Mouse (Mus musculus) small intestine, adult 2 months (tissue): ENCODE measurements around the gene E130208F15Rik. TPM values are rescaled to one million over a fixed set of nuclear protein-coding genes. Genes with fewer than 3 reads are reported as not detected.

Experiments
- H3K27ac ChIP-seq: fragments of 200-500 bp; 2 replicates; pipeline ENCODE4 v1.5.1; 2012; ENCODE audit warnings: low read depth, low read length, control low read depth, inconsistent platforms; ENCODE audit not compliant: insufficient read depth
- H3K27me3 ChIP-seq: fragments of 200-500 bp; 2 replicates; pipeline ENCODE4 v1.6.1; 2012; ENCODE audit warnings: mild to moderate bottlenecking, moderate library complexity, low read length, inconsistent platforms; ENCODE audit not compliant: control insufficient read depth, insufficient read depth
- H3K36me3 ChIP-seq: fragments of 200-500 bp; 2 replicates; pipeline ENCODE4 v1.6.1; 2012; ENCODE audit warnings: mild to moderate bottlenecking, low read length, control low read depth, inconsistent platforms; ENCODE audit not compliant: control insufficient read depth, insufficient read depth
- H3K4me1 ChIP-seq: fragments of 200-500 bp; 2 replicates; pipeline ENCODE4 v1.6.1; 2012; ENCODE audit warnings: low read length, inconsistent platforms, mixed read lengths; ENCODE audit not compliant: control insufficient read depth, insufficient read depth, insufficient read length
- H3K4me3 ChIP-seq: fragments of 200-500 bp; 2 replicates; pipeline ENCODE4 v1.5.1; 2012; ENCODE audit warnings: low read depth, mild to moderate bottlenecking, control low read depth, inconsistent platforms, low read length, moderate library complexity
- CTCF ChIP-seq: fragments of 200-500 bp; IDR thresholded peaks from 2 replicates; pipeline ENCODE4 v1.5.1; 2012; ENCODE audit warnings: low read depth, mild to moderate bottlenecking, control low read depth, inconsistent platforms, low read length, moderate library complexity, mixed read lengths; ENCODE audit not compliant: insufficient replicate concordance, insufficient read length; ENCODE audit errors: extremely low read depth
- POLR2A ChIP-seq: fragments of 200-500 bp; IDR thresholded peaks from 2 replicates; pipeline ENCODE4 v1.6.1; 2012; ENCODE audit warnings: low read depth, mild to moderate bottlenecking, control low read depth, inconsistent platforms, low read length, moderate library complexity
- WGBS: fragments of 180-500 bp; shearing (Covaris S2); methylation state at CpG from one replicate; pipeline ENCODE4 v1.1.7; 2018; 5-methylcytosine and 5-hydroxymethylcytosine counted together
- polyA plus RNA-seq: library from polyadenylated mRNA; depleted of rRNA; stranded (reverse); fragments of >200 nt; gene quantifications from 2 replicates; pipeline ENCODE4 v1.2.3, GENCODE M21; 2012; rRNA removed

Gene E130208F15Rik
- polyA plus RNA-seq, 1 experiment, result 0.63 TPM

DNA sequence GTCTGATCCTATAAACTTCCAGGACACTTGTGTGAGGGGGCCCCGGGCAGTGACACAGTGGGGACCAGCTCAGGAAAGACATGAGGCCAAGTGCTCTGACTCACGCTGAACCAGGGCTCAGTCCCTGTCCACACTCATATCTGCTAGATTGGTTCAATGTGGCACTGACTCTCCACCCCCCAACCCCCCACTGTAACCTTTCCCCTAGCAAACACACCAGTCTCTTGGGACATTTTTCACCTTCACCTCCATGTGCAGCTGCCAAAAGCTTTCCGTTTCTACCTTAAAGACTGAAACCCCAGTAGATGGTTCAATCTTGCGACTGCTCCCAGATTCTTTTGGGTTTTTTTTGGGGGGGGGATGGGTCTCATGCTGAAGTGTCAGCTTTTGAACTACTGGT, 32.5 kb downstream of the E130208F15Rik start:
- no peaks in the 10 kb centered on the region for H3K27me3 ChIP-seq
- 62% methylated on average over 4 of the region's 4 CpGs for WGBS
- H3K4me1 ChIP-seq, result peaks cover 31% of the 10 kb centered on the region

DNA sequence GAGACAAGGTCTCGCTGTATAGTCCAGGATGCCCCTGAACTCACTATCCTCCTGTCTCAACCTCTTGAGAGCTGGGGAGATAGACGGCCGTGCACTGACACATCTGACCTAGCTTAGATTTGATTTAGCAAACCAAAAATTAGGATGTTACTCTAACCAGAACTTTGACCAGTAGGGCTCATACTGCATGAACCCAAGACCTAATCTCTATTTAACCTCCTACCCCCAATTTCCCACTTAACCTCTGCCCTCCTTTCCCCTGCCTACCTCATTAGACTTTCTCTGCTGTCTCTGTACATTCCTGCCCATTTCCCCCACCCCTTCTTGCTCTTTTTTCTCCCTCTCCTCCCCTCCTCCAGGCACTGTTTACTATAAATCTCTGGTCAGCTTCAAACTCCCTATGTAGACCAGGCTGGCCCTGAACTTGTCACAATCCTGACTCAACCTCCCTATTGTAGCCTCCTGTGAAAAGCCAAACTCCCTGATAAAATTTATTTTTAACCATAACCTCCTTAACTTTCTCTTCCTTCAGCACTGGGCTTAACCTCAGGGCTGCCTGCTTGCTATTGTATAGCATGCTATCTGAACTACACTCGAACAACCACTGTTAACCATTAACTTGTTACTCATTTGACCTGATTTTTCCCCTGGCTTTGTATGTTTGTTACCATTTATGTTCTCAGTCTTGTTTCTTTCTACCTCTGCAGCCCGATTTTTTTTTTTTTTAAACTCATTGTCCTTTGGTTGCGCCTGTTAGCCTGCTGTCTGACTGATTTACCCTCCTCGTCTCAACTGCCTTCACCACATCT, 37.0 kb downstream of the E130208F15Rik start:
- peak overlapping the region; percentile 94 for H3K27ac ChIP-seq
- 32% methylated on average over 7 of the region's 7 CpGs for WGBS
- peaks cover 2% of the 10 kb centered on the region; the same call in 1 of the 2 replicates for H3K36me3 ChIP-seq
- peaks cover 26% of the 10 kb centered on the region for H3K4me1 ChIP-seq
- H3K27me3 ChIP-seq, result no peaks in the 10 kb centered on the region
- no peak for TF ChIP-seq POLR2A
- TF ChIP-seq CTCF, result no peak
- peak overlapping the region; percentile 64; the same call in 1 of the 2 replicates for H3K4me3 ChIP-seq

More for the DNA sequence above, 32.5 kb downstream of the E130208F15Rik start:
- no peak overlapping the region for H3K27ac ChIP-seq
- no peak overlapping the region for H3K4me3 ChIP-seq
- H3K36me3 ChIP-seq, result peaks cover 2% of the 10 kb centered on the region; the same call in 1 of the 2 replicates
- no peak for TF ChIP-seq CTCF

DNA sequence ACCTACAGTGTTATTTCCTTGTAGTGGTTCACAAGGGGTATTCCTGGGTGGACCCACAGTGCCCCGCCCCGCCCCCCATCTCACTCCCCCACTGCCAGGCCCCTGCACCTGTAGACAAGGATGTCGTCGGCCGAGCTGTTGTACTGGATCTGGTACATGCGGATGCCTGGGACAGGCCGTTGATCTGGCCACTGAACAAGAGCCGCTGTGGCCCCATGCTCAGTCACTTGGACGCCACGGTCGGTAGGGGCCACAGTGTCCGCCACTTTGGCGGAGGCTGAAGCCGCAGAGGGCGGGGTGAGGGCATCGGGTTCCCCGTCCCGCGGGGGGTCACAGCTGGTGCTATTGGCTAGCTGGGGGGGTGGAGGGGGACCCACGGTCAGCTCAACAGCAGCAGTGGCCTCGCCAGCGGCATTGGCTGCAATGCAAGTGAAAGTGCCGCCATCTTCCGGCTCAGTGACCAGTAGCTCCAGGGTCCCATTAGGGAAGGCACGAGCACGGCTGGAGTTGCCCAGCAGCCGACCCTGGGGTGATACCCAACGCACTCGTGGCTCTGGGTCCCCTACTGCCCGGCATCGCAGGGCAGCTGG, 37.8 kb downstream of the E130208F15Rik start:
- H3K36me3 ChIP-seq, result peaks cover 2% of the 10 kb centered on the region; the same call in 1 of the 2 replicates
- TF ChIP-seq POLR2A (no peak), CTCF (no peak)
- peaks cover 23% of the 10 kb centered on the region for H3K4me1 ChIP-seq
- no peaks in the 10 kb centered on the region for H3K27me3 ChIP-seq
- H3K4me3 ChIP-seq, result peak overlapping the region; percentile 64
- H3K27ac ChIP-seq, result peak overlapping the region; percentile 90
- 34% methylated on average over 31 of the region's 31 CpGs for WGBS

DNA sequence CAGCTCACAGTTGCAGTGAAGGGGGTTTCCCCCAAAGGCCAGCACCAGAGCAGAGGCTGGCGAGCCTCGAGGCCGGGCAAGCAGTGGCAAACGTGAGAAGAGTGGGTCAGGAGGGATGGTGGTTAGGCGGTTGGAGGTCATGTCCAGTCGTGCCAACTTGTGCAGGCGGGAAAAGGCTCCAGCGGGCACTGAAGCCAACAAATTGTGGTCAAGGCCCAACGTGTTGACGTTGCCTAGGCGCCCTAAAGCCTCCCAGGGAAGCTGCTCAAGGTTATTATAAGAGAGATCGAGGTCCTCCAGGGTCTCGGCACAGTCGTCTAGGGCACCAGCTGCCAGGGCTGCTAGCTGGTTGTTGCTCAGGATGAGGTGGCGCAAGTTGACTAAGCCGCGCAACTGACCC, 38.5 kb downstream of the E130208F15Rik start:
- WGBS, result 85% methylated on average over 17 of the region's 17 CpGs
- Histone ChIP-seq H3K27me3 (no peaks in the 10 kb centered on the region), H3K27ac (peak overlapping the region; percentile 90), H3K4me3 (peak overlapping the region; percentile 64), H3K36me3 (peaks cover 2% of the 10 kb centered on the region; the same call in 1 of the 2 replicates), H3K4me1 (peaks cover 21% of the 10 kb centered on the region)
- TF ChIP-seq CTCF (no peak), POLR2A (no peak)

DNA sequence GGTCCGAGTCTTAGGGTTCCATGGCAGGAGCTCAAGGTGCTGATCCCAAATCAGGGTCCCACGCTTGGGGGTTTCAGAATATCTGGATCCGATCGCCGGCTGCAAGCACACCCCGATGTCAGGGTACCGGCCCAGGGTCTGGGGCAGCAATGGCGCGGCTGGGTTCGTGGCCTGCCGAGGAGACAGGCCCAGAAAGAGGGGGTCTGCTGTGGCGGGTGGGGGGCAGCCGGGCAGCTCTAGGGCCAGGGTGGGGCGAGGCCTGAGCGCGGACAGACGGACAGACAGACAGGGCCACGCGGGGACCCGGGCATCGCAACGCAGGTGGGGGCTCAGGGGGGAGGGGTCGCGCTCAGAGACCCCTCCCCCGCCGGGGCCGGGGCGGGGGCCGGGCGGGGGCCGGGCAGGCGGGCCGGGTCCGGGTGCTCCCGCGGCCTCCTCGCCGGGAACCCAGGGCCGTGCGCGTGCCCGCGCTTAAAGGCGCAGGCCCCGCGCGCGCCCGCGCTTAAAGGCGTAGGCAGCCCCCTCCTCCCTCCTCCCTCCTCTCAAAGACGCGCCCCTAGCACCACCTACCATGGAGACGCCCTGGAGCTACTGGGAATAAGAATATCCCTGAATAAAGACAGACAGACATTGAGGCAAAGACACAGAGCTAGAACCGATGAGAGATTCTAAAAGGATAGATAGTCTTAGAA, 41.3 kb downstream of the E130208F15Rik start, which contains the start of gene Lrfn3:
TSS of gene Lrfn3 (minus strand) at position 121 of the 692 bp plus-strand sequence.
- peaks cover 20% of the 10 kb centered on the region for H3K4me1 ChIP-seq
- H3K36me3 ChIP-seq, result no peaks in the 10 kb centered on the region
- H3K27ac ChIP-seq, result no peak within 1 kb of the TSS
- peak within 1 kb of the TSS; percentile 76 for H3K4me3 ChIP-seq
- H3K27me3 ChIP-seq, result no peaks in the 10 kb centered on the region
- WGBS, result 2% methylated on average over 51 of the region's 55 CpGs
- TF ChIP-seq POLR2A, result no peak
- TF ChIP-seq CTCF, result no peak

DNA sequence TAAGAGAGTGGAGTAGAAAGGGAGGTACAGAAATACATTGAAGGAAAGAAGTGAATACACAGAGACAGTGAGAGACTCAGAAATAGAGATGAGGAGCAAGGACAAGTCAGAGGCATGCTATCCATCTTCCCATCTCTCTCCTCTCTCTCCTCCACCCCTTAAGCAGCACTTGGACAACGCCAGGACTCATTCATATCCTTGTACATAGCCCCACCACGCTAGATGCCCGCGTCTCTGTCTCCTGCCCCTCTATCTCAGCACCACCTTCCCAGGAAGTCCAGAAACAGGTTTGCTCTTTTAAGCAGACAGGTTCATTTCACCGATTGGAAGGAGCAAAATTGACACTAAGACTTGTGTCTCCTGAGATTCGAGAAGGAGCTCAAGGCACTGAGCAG, 41.8 kb downstream of the E130208F15Rik start:
- peak overlapping the region; percentile 76; the same call in 1 of the 2 replicates for H3K4me3 ChIP-seq
- WGBS, result 49% methylated on average over 6 of the region's 6 CpGs
- no peak for TF ChIP-seq POLR2A

DNA sequence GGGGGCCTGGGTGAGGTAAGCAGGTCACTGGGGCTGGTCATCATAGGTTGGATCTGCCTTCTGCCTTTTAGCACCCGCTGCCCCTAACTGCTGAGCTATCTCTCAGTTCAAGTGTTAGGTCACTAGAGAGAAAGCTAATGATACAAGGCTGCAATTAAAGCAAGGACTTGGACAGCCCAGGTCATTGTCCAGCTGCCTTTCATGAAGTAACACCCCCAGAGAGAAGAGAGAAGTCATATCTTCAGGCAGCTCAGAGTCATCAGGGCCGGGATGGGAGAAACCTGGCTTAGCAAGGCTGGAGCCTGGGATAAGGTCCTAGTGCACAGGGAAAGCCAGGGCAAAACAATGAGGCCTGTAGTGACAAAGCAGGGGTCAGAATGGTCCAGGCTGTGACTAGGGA, 45.9 kb downstream of the E130208F15Rik start:
- no peak overlapping the region for H3K27ac ChIP-seq
- H3K4me3 ChIP-seq, result no peak overlapping the region
- H3K27me3 ChIP-seq, result no peaks in the 10 kb centered on the region
- WGBS, result 69% methylated on average over 2 of the region's 2 CpGs
- no peaks in the 10 kb centered on the region for H3K36me3 ChIP-seq
- TF ChIP-seq CTCF (no peak), POLR2A (no peak)
- no peaks in the 10 kb centered on the region; the same call in none of the 2 replicates for H3K4me1 ChIP-seq

More for the DNA sequence above, 41.8 kb downstream of the E130208F15Rik start:
- Histone ChIP-seq H3K27me3 (no peaks in the 10 kb centered on the region), H3K36me3 (no peaks in the 10 kb centered on the region), H3K27ac (no peak overlapping the region), H3K4me1 (peaks cover 15% of the 10 kb centered on the region)

Other genes with a start within 250 kb of the E130208F15Rik start
- gene Zfp82, start 248.8 kb upstream of the E130208F15Rik start, polyA plus RNA-seq, result 0.23 and 0.25 TPM in 2 replicates
- 0.06 TPM in 1 of 2 replicates, not detected in the other for gene Gm26920, start 231.3 kb upstream of the E130208F15Rik start, polyA plus RNA-seq
- 0.11 and 0.95 TPM in 2 replicates for gene Zfp566, start 231.2 kb upstream of the E130208F15Rik start, polyA plus RNA-seq
- gene Zfp260, start 227.0 kb upstream of the E130208F15Rik start, polyA plus RNA-seq, result 2.6 and 7.1 TPM in 2 replicates
- 0.06 and 0.19 TPM in 2 replicates for gene Zfp382, start 199.8 kb upstream of the E130208F15Rik start, polyA plus RNA-seq
- gene Zfp146, start 152.0 kb upstream of the E130208F15Rik start, polyA plus RNA-seq, result 2.6 and 3.0 TPM in 2 replicates
- 47.5 and 165 TPM in 2 replicates for gene Cox7a1, start 137.6 kb upstream of the E130208F15Rik start, polyA plus RNA-seq
- gene Capns1, start 122.9 kb upstream of the E130208F15Rik start, polyA plus RNA-seq, result 351 and 819 TPM in 2 replicates
- gene Polr2i, start 89.8 kb upstream of the E130208F15Rik start, polyA plus RNA-seq, result 59.2 and 86.9 TPM in 2 replicates
- 24.6 and 45.2 TPM in 2 replicates for gene Tbcb, start 89.5 kb upstream of the E130208F15Rik start, polyA plus RNA-seq
- 0.15 TPM in 1 of 2 replicates, not detected in the other for gene Ovol3, start 86.0 kb upstream of the E130208F15Rik start, polyA plus RNA-seq
- 0.16 TPM in 1 of 2 replicates, not detected in the other for gene Thap8, start 41.6 kb upstream of the E130208F15Rik start, polyA plus RNA-seq
- gene Wdr62, start 41.3 kb upstream of the E130208F15Rik start, polyA plus RNA-seq, result 6.5 and 15.9 TPM in 2 replicates
- gene Clip3, start 30.0 kb upstream of the E130208F15Rik start, polyA plus RNA-seq, result 6.4 and 9.0 TPM in 2 replicates
- 86.9 and 141 TPM in 2 replicates for gene Alkbh6, start 13.0 kb upstream of the E130208F15Rik start, polyA plus RNA-seq
- 13.5 and 30.5 TPM in 2 replicates for gene Syne4, start 6.9 kb upstream of the E130208F15Rik start, polyA plus RNA-seq
- gene Sdhaf1, start 2.2 kb downstream of the E130208F15Rik start, polyA plus RNA-seq, result 15.2 and 23.4 TPM in 2 replicates
- 12.7 and 28.1 TPM in 2 replicates for gene Lrfn3, start 41.0 kb downstream of the E130208F15Rik start, polyA plus RNA-seq
- 101 and 135 TPM in 2 replicates for gene Tyrobp, start 92.0 kb downstream of the E130208F15Rik start, polyA plus RNA-seq
- 33.7 and 56.1 TPM in 2 replicates for gene Hcst, start 98.1 kb downstream of the E130208F15Rik start, polyA plus RNA-seq
- gene Nfkbid, start 100.0 kb downstream of the E130208F15Rik start, polyA plus RNA-seq, result 5.0 and 9.2 TPM in 2 replicates
- 32.1 and 193 TPM in 2 replicates for gene Aplp1, start 123.8 kb downstream of the E130208F15Rik start, polyA plus RNA-seq
- 0.18 and 0.27 TPM in 2 replicates for gene Kirrel2, start 135.9 kb downstream of the E130208F15Rik start, polyA plus RNA-seq
- gene Nphs1, start 136.6 kb downstream of the E130208F15Rik start, polyA plus RNA-seq, result 0.14 and 7.6 TPM in 2 replicates
- 0.67 and 19.4 TPM in 2 replicates for gene Prodh2, start 171.9 kb downstream of the E130208F15Rik start, polyA plus RNA-seq
- 8.7 and 12.0 TPM in 2 replicates for gene Arhgap33, start 213.3 kb downstream of the E130208F15Rik start, polyA plus RNA-seq
- 47.7 and 52.8 TPM in 2 replicates for gene Hspb6, start 230.4 kb downstream of the E130208F15Rik start, polyA plus RNA-seq
- gene Proser3, start 230.6 kb downstream of the E130208F15Rik start, polyA plus RNA-seq, result 3.9 and 5.4 TPM in 2 replicates
- gene Lin37, start 238.1 kb downstream of the E130208F15Rik start, polyA plus RNA-seq, result 23.7 and 37.9 TPM in 2 replicates
- 26.6 and 46.5 TPM in 2 replicates for gene U2af1l4, start 241.6 kb downstream of the E130208F15Rik start, polyA plus RNA-seq
- gene Gm49396, start 241.6 kb downstream of the E130208F15Rik start, polyA plus RNA-seq, result 1.2 and 1.6 TPM in 2 replicates
- gene Psenen, start 241.9 kb downstream of the E130208F15Rik start, polyA plus RNA-seq, result 69.3 and 131 TPM in 2 replicates
- 7.3 and 11.4 TPM in 2 replicates for gene Igflr1, start 243.7 kb downstream of the E130208F15Rik start, polyA plus RNA-seq